Mouse (Mus musculus) forebrain, embryonic 11.5 days (tissue): ENCODE measurements around the gene Arl13b. TPM values are rescaled to one million over a fixed set of nuclear protein-coding genes. Genes with fewer than 3 reads are reported as not detected.

Experiments used
- ATAC-seq: fragments of 200-750 bp; cut with Nextera tagmentation; replicated peaks from 2 replicates; pipeline ENCODE4 v1.8.0; 2017; ENCODE audit warnings: moderate TSS enrichment; ENCODE audit not compliant: low FRiP score
- DNase-seq: peaks from one replicate; pipeline ENCODE4 v3.0.0-alpha.2; 2017; ENCODE audit warnings: low spot score
- H3K27ac ChIP-seq: fragments of 300-500 bp; sonication (generic); 2 replicates; pipeline ENCODE4 v1.5.1; 2014; ENCODE audit warnings: low read depth, low read length
- H3K27me3 ChIP-seq: fragments of 300-500 bp; sonication (generic); 2 replicates; pipeline ENCODE4 v1.6.1; 2014; ENCODE audit warnings: mild to moderate bottlenecking, low read length, mixed read lengths; ENCODE audit not compliant: control insufficient read depth, insufficient read depth
- H3K36me3 ChIP-seq: fragments of 300-500 bp; sonication (generic); 2 replicates; pipeline ENCODE4 v1.6.1; 2014; ENCODE audit warnings: mild to moderate bottlenecking, low read length, moderate library complexity, mixed read lengths; ENCODE audit not compliant: control insufficient read depth, insufficient read depth
- H3K4me1 ChIP-seq: fragments of 300-500 bp; sonication (generic); replicated peaks from 2 replicates; pipeline ENCODE4 v1.6.1; 2014; ENCODE audit warnings: low read length, mixed read lengths; ENCODE audit not compliant: control insufficient read depth, insufficient read depth
- H3K4me2 ChIP-seq: fragments of 300-500 bp; sonication (generic); 2 replicates; pipeline ENCODE4 v1.6.1; 2014; ENCODE audit warnings: low read depth, mild to moderate bottlenecking, low read length, moderate library complexity, mixed read lengths; ENCODE audit not compliant: severe bottlenecking
- H3K4me3 ChIP-seq: fragments of 300-500 bp; sonication (generic); 2 replicates; pipeline ENCODE4 v1.5.1; 2014; ENCODE audit warnings: low read depth, low read length
- H3K9ac ChIP-seq: fragments of 300-500 bp; sonication (generic); 2 replicates; pipeline ENCODE4 v1.6.1; 2014; ENCODE audit warnings: low read length
- H3K9me3 ChIP-seq: fragments of 300-500 bp; sonication (generic); 2 replicates; pipeline ENCODE4 v1.6.1; 2016; ENCODE audit warnings: low read length, mixed read lengths; ENCODE audit not compliant: control insufficient read depth
- WGBS: fragments of 180-500 bp; shearing (Covaris S2); extraction: QIAGEN DNeasy Blood & Tissue Kit; methylation state at CpG from one replicate; pipeline ENCODE4 v1.1.7; 2014; 5-methylcytosine and 5-hydroxymethylcytosine counted together
- polyA plus RNA-seq: library from polyadenylated mRNA; unstranded; fragments of >200 nt; fragmentation: Nextera tagmentation; extraction: Ambion mirVana; gene quantifications from 2 replicates; pipeline ENCODE4 v1.2.1, GENCODE M21; 2014

Arl13b gene
- polyA plus RNA-seq, 1 experiment from 2014 or later = 15.8 TPM

- H3K27me3 ChIP-seq = no peaks in the 10 kb centered on the region
- H3K36me3 ChIP-seq = no peaks in the 10 kb centered on the region
- H3K4me2 ChIP-seq = no peak overlapping the region
- DNase-seq = no peak
- no peak overlapping the region for H3K27ac ChIP-seq
- no peak for ATAC-seq
- no peaks in the 10 kb centered on the region for H3K4me1 ChIP-seq
- H3K9ac ChIP-seq = no peak overlapping the region
- H3K4me3 ChIP-seq = no peak overlapping the region
- 97% methylated on average over 2 of the region's 2 CpGs for WGBS
- H3K9me3 ChIP-seq = no peaks in the 10 kb centered on the region
These were observed 9.4 kb upstream of the Arl13b start for GRCm38 (mm10) chr16:62856273-62856672.

GRCm38 (mm10) chr16:62855385-62855784 is 8.5 kb upstream of the Arl13b start:
- no peaks in the 10 kb centered on the region for H3K27me3 ChIP-seq
- no peaks in the 10 kb centered on the region for H3K9me3 ChIP-seq
- WGBS = 86% methylated on average over 6 of the region's 6 CpGs
- DNase-seq (no peak), ATAC-seq (no peak)
- H3K4me2 ChIP-seq = no peak overlapping the region
- H3K9ac ChIP-seq = no peak overlapping the region
- no peak overlapping the region for H3K27ac ChIP-seq
- H3K36me3 ChIP-seq = no peaks in the 10 kb centered on the region
- H3K4me3 ChIP-seq = no peak overlapping the region
- no peaks in the 10 kb centered on the region for H3K4me1 ChIP-seq

- Histone ChIP-seq H3K9me3 (no peaks in the 10 kb centered on the region), H3K4me1 (no peaks in the 10 kb centered on the region), H3K9ac (peak within 1 kb of the TSS; percentile 89), H3K4me3 (peak within 1 kb of the TSS; percentile 48), H3K27me3 (no peaks in the 10 kb centered on the region), H3K36me3 (no peaks in the 10 kb centered on the region), H3K4me2 (peak within 1 kb of the TSS; percentile 87), H3K27ac (0 out of 2 replicates have a peak within 1 kb of the TSS, but pooled peaks have one; percentile 18)
- WGBS = 6% methylated on average over 38 of the region's 42 CpGs
- ATAC-seq (peak; percentile 92), DNase-seq (peak; percentile 80)
These were observed 7.6 kb upstream of the Arl13b start, which contains the start of gene Pros1 for GRCm38 (mm10) chr16:62854191-62855068. Gene Pros1, plus strand, starts transcription at chr16:62854307.

GRCm38 (mm10) chr16:62853611-62854126 is 6.8 kb upstream of the Arl13b start:
- H3K36me3 ChIP-seq = no peaks in the 10 kb centered on the region
- H3K4me3 ChIP-seq = peak overlapping the region; percentile 48
- no peaks in the 10 kb centered on the region for H3K27me3 ChIP-seq
- 21% methylated on average over 3 of the region's 3 CpGs for WGBS
- H3K9me3 ChIP-seq = no peaks in the 10 kb centered on the region
- H3K27ac ChIP-seq = 0 out of 2 replicates have a peak overlapping the region, but pooled peaks have one; percentile 18
- DNase-seq = no peak
- ATAC-seq = peak; percentile 18; the same call in 1 of the 2 replicates
- peak overlapping the region; percentile 89 for H3K9ac ChIP-seq
- H3K4me1 ChIP-seq = no peaks in the 10 kb centered on the region
- peak overlapping the region; percentile 87 for H3K4me2 ChIP-seq

GRCm38 (mm10) chr16:62852464-62853252 is 5.8 kb upstream of the Arl13b start:
- WGBS = 86% methylated on average over 3 of the region's 3 CpGs
- ATAC-seq = no peak
- H3K9me3 ChIP-seq = no peaks in the 10 kb centered on the region

GRCm38 (mm10) chr16:62845341-62845740 is 1.5 kb downstream of the Arl13b start:
- Histone ChIP-seq H3K27me3 (no peaks in the 10 kb centered on the region), H3K9ac (no peak overlapping the region), H3K4me2 (no peak overlapping the region), H3K9me3 (no peaks in the 10 kb centered on the region), H3K4me3 (no peak overlapping the region), H3K36me3 (no peaks in the 10 kb centered on the region), H3K4me1 (no peaks in the 10 kb centered on the region), H3K27ac (no peak overlapping the region)
- ATAC-seq (no peak), DNase-seq (no peak)
- WGBS = 92% methylated on average over 6 of the region's 6 CpGs

More at GRCm38 (mm10) chr16:62852464-62853252, 5.8 kb upstream of the Arl13b start:
- Histone ChIP-seq H3K4me1 (no peaks in the 10 kb centered on the region), H3K9ac (no peak overlapping the region), H3K4me3 (no peak overlapping the region), H3K27ac (no peak overlapping the region), H3K27me3 (no peaks in the 10 kb centered on the region), H3K4me2 (no peak overlapping the region), H3K36me3 (no peaks in the 10 kb centered on the region)
- no peak for DNase-seq

GRCm38 (mm10) chr16:62834016-62834735 is 12.7 kb downstream of the Arl13b start:
- H3K27me3 ChIP-seq = no peaks in the 10 kb centered on the region
- H3K4me1 ChIP-seq = no peaks in the 10 kb centered on the region
- DNase-seq = no peak
- H3K9ac ChIP-seq = no peak overlapping the region
- no peak overlapping the region for H3K4me3 ChIP-seq
- H3K9me3 ChIP-seq = no peaks in the 10 kb centered on the region
- no peak for ATAC-seq
- no peak overlapping the region for H3K27ac ChIP-seq
- no peak overlapping the region for H3K4me2 ChIP-seq
- 63% methylated on average over 3 of the region's 3 CpGs for WGBS
- no peaks in the 10 kb centered on the region for H3K36me3 ChIP-seq

- DNase-seq = peak; percentile 73
- Histone ChIP-seq H3K9me3 (no peaks in the 10 kb centered on the region), H3K27ac (no peak overlapping the region), H3K4me2 (no peak overlapping the region), H3K4me1 (no peaks in the 10 kb centered on the region), H3K9ac (no peak overlapping the region), H3K36me3 (no peaks in the 10 kb centered on the region), H3K4me3 (no peak overlapping the region), H3K27me3 (no peaks in the 10 kb centered on the region)
- 15% methylated on average over 4 of the region's 4 CpGs for WGBS
- 0 out of 2 replicates have a peak, but pooled peaks have one; percentile 65 for ATAC-seq
These were observed 14.4 kb downstream of the Arl13b start for GRCm38 (mm10) chr16:62832481-62832880.
